Mouse (Mus musculus) lung, embryonic 16.5 days (tissue): ENCODE measurements at regions not wholly inside any gene's neighbourhood (a gene's known extent, or its start where the extent isn't known, plus 50 kb on each side); places are given as distances from the start of the nearest gene placed in this dataset.

Experiments
- ATAC-seq: fragments of 200-750 bp; cut with Nextera tagmentation; 2 replicates; pipeline ENCODE4 v1.8.0; 2017; ENCODE audit warnings: low read depth, mild to moderate bottlenecking, moderate library complexity
- H3K27ac ChIP-seq: fragments of 300-500 bp; sonication (generic); 2 replicates; pipeline ENCODE4 v1.5.1; 2014; ENCODE audit warnings: mild to moderate bottlenecking, control low read depth, low read length
- H3K27me3 ChIP-seq: fragments of 300-500 bp; sonication (generic); 2 replicates; pipeline ENCODE4 v1.6.1; 2014; ENCODE audit warnings: low read depth, low read length, mixed read lengths; ENCODE audit not compliant: control insufficient read depth, insufficient read depth
- H3K36me3 ChIP-seq: fragments of 300-500 bp; sonication (generic); 2 replicates; pipeline ENCODE4 v1.6.1; 2014; ENCODE audit warnings: low read length; ENCODE audit not compliant: control insufficient read depth, insufficient read depth
- H3K4me1 ChIP-seq: fragments of 300-500 bp; sonication (generic); replicated peaks from 2 replicates; pipeline ENCODE4 v1.6.1; 2014; ENCODE audit warnings: low read length, mixed read lengths; ENCODE audit not compliant: control insufficient read depth, insufficient read depth
- H3K4me2 ChIP-seq: fragments of 300-500 bp; sonication (generic); 2 replicates; pipeline ENCODE4 v1.6.1; 2014; ENCODE audit warnings: low read depth, low read length, control low read depth
- H3K4me3 ChIP-seq: fragments of 300-500 bp; sonication (generic); 2 replicates; pipeline ENCODE4 v1.5.1; 2014; ENCODE audit warnings: mild to moderate bottlenecking, low read length, control low read depth
- H3K9ac ChIP-seq: fragments of 300-500 bp; sonication (generic); 2 replicates; pipeline ENCODE4 v1.6.1; 2014; ENCODE audit warnings: low read length, control low read depth
- H3K9me3 ChIP-seq: fragments of 300-500 bp; sonication (generic); 2 replicates; pipeline ENCODE4 v1.6.1; 2016; ENCODE audit warnings: low read length; ENCODE audit not compliant: control insufficient read depth
- whole genome bisulfite sequencing: fragments of 180-500 bp; shearing (Covaris S2); extraction: QIAGEN DNeasy Blood & Tissue Kit; methylation state at CpG from one replicate; pipeline ENCODE4 v1.1.7; 2014; 5-methylcytosine and 5-hydroxymethylcytosine counted together

GRCm38 (mm10) chr19:56232269-56232668, 54.7 kb upstream of the Habp2 start:
- peak; percentile 34; the same call in 1 of the 2 replicates for ATAC-seq
- no peak overlapping the region for H3K9ac ChIP-seq
- peak overlapping the region; percentile 10; the same call in 1 of the 2 replicates for H3K4me2 ChIP-seq
- 0 out of 2 replicates have a peak overlapping the region, but pooled peaks have one; percentile 19 for H3K27ac ChIP-seq
- peaks cover 21% of the 10 kb centered on the region for H3K4me1 ChIP-seq
- H3K9me3 ChIP-seq, result 0 out of 2 replicates have a peak, but pooled peaks cover 3% of the 10 kb centered on the region
- WGBS, result 47% methylated on average over 7 of the region's 7 CpGs
- H3K36me3 ChIP-seq, result no peaks in the 10 kb centered on the region
- H3K27me3 ChIP-seq, result no peaks in the 10 kb centered on the region
- H3K4me3 ChIP-seq, result no peak overlapping the region

GRCm38 (mm10) chr19:56232950-56233349, 54.0 kb upstream of the Habp2 start:
- Histone ChIP-seq H3K4me2 (no peak overlapping the region), H3K9me3 (0 out of 2 replicates have a peak, but pooled peaks cover 3% of the 10 kb centered on the region), H3K4me3 (no peak overlapping the region), H3K9ac (no peak overlapping the region), H3K36me3 (no peaks in the 10 kb centered on the region), H3K27ac (no peak overlapping the region), H3K4me1 (peaks cover 21% of the 10 kb centered on the region), H3K27me3 (no peaks in the 10 kb centered on the region)
- WGBS, result 93% methylated on average over 5 of the region's 5 CpGs
- no peak for ATAC-seq

GRCm38 (mm10) chr19:56235040-56235439, 51.9 kb upstream of the Habp2 start:
- ATAC-seq, result peak; percentile 48; the same call in 1 of the 2 replicates
- Histone ChIP-seq H3K27ac (no peak overlapping the region), H3K4me2 (no peak overlapping the region), H3K9ac (no peak overlapping the region), H3K4me1 (peaks cover 21% of the 10 kb centered on the region), H3K27me3 (no peaks in the 10 kb centered on the region), H3K36me3 (no peaks in the 10 kb centered on the region), H3K9me3 (0 out of 2 replicates have a peak, but pooled peaks cover 3% of the 10 kb centered on the region), H3K4me3 (no peak overlapping the region)
- WGBS, result 14% methylated on average over 2 of the region's 2 CpGs
